Mouse (Mus musculus): ENCODE results near the gene Mrpl41. TPM values are rescaled to one million over a fixed set of nuclear protein-coding genes. Genes with fewer than 3 reads are reported as not detected.
"Not testable (repeated sequence)": the region's sequence is repeated elsewhere in the genome, so short reads cannot be mapped to it uniquely, and the experiment has no call there.

The Mrpl41 gene
- polyA plus RNA-seq, 1 experiment from 2014 or later = 102 TPM

DNA sequence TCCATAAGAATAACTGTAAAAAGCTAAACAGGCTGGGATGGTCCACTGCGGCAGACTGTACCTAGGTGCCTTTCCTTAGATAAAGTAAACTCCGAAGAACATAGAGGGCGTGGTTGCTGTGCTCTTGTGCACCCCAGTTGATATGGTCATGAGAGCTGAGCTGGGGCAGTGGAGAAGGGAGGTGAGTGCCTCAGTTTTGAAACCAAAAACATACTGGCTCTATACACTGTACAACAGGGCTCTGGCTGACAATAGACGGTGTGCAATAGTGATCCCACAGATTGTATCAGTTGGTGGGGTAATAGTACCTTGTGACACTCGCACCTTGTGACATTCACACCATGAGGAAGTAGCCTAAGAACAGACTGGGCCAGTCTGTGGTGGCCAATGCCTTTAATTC, 2.1 kb upstream of the Mrpl41 start:
- peaks cover 12% of the 10 kb centered on the region for H3K4me1 ChIP-seq (replicated peaks; ENCODE audit: control insufficient read depth, insufficient read depth, low read length)
- ATAC-seq (ENCODE audit: low read depth) = no peak
- no peaks in the 10 kb centered on the region for H3K9me3 ChIP-seq (ENCODE audit: control insufficient read depth, low read length)
- no peak overlapping the region for H3K4me3 ChIP-seq (ENCODE audit: low read length)
- no peak overlapping the region for H3K9ac ChIP-seq (ENCODE audit: low read length)
- H3K27me3 ChIP-seq (ENCODE audit: control insufficient read depth, insufficient read depth, low read depth, low read length) = no peaks in the 10 kb centered on the region
- 89% methylated on average over 5 of the region's 5 CpGs for WGBS
- H3K4me2 ChIP-seq (ENCODE audit: low read depth, low read length) = no peak overlapping the region
- no peak overlapping the region for H3K27ac ChIP-seq (ENCODE audit: low read length)
- peaks cover 5% of the 10 kb centered on the region; the same call in 1 of the 2 replicates for H3K36me3 ChIP-seq (ENCODE audit: control insufficient read depth, insufficient read depth, low read length)

DNA sequence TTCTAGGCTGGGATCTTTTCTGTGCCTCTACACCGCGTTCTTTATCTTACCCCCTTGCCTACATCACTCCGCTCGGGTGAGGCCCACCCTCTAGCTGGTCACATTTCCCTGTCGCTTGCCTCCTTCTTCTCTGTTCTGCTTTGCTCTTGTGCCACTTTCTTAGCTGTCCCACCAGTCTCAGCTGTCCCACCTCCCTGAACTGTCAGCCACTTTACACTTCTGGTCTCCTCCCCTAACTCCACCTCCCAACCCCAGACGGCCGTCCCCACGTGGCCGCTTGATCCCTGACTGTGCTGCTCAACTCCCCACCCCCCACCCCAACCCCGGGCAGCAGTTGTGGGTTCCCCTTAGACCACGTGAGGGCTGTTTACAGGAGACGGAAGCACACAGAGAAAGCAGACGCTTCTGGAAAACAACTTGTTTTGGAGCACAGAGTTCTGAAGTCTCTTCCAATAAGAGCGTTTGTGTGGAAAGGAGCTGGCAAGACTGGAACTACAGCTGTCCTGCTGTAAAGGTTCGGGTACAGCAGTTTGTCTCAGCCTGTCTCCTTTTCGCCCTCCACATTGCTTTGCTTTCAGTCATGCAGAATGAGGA, 903 bp upstream of the Mrpl41 start, which contains the start of gene Pnpla7:
TSS of gene Pnpla7 (plus strand) at position 330 of the 594 bp plus-strand sequence.
- H3K4me3 ChIP-seq (ENCODE audit: low read length) = peak within 1 kb of the TSS; percentile 75
- H3K4me2 ChIP-seq (ENCODE audit: low read depth, low read length) = peak within 1 kb of the TSS; percentile 92
- ATAC-seq (ENCODE audit: low read depth) = peak; percentile 85
- no peaks in the 10 kb centered on the region for H3K27me3 ChIP-seq (ENCODE audit: control insufficient read depth, insufficient read depth, low read depth, low read length)
- H3K36me3 ChIP-seq (ENCODE audit: control insufficient read depth, insufficient read depth, low read length) = peaks cover 10% of the 10 kb centered on the region
- WGBS = 0% methylated on average over 16 of the region's 16 CpGs
- no peaks in the 10 kb centered on the region for H3K9me3 ChIP-seq (ENCODE audit: control insufficient read depth, low read length)
- peak within 1 kb of the TSS; percentile 94 for H3K27ac ChIP-seq (ENCODE audit: low read length)
- peaks cover 12% of the 10 kb centered on the region for H3K4me1 ChIP-seq (replicated peaks; ENCODE audit: control insufficient read depth, insufficient read depth, low read length)
- peak within 1 kb of the TSS; percentile 76 for H3K9ac ChIP-seq (ENCODE audit: low read length)

DNA sequence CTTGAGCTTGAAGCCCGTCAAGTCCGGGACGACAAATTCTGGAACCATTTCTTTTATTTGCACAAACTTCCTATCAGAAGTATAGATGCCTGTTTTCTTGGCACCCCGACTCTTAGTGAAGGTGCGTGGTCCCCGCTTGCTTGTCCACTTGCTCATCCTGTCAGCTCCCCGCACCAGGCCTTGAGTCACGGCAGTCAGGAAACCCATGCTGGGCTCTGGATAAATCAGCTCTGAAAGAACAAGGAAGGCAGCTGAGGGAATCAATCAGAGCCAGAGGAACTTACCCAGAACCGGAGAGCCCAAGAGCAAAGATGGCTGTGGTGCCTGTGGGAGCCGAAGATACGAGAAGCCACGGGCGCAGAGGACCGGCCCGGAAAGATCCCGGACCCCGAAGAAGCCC, 446 bp downstream of the Mrpl41 start:
- Histone ChIP-seq H3K36me3 (ENCODE audit: control insufficient read depth, insufficient read depth, low read length) (peaks cover 15% of the 10 kb centered on the region), H3K4me1 (replicated peaks; ENCODE audit: control insufficient read depth, insufficient read depth, low read length) (peaks cover 12% of the 10 kb centered on the region), H3K27ac (ENCODE audit: low read length) (peak overlapping the region; percentile 78), H3K9ac (ENCODE audit: low read length) (peak overlapping the region; percentile 72), H3K4me3 (ENCODE audit: low read length) (peak overlapping the region; percentile 75), H3K4me2 (ENCODE audit: low read depth, low read length) (peak overlapping the region; percentile 60)
- not testable (repeated sequence) for ATAC-seq (ENCODE audit: low read depth); H3K27me3 ChIP-seq (ENCODE audit: control insufficient read depth, insufficient read depth, low read depth, low read length); H3K9me3 ChIP-seq (ENCODE audit: control insufficient read depth, low read length)
- under 1% methylated on average over 17 of the region's 17 CpGs for whole genome bisulfite sequencing

DNA sequence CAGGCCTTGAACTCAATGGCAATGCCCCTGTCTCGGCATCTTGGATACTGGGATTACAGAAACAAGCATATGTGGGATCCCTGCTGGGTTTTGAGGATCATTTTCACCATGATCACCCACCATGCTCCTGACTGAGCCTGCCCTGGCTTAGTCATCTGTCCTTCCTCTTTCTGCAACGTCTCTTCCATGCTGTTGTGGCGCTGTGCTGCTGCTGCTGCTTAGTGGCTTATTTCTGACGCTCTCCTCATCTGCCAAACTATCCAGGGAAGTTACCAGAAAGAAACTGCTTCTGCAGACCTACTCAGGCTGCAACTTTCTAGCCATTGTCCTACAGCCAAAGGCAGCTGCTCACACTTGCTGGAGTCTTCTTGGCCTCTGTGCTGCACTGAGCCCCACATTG, 4.5 kb downstream of the Mrpl41 start:
- Histone ChIP-seq H3K27ac (ENCODE audit: low read length) (no peak overlapping the region), H3K27me3 (ENCODE audit: control insufficient read depth, insufficient read depth, low read depth, low read length) (no peaks in the 10 kb centered on the region), H3K4me3 (ENCODE audit: low read length) (no peak overlapping the region), H3K4me2 (ENCODE audit: low read depth, low read length) (no peak overlapping the region), H3K9me3 (ENCODE audit: control insufficient read depth, low read length) (no peaks in the 10 kb centered on the region), H3K4me1 (replicated peaks; ENCODE audit: control insufficient read depth, insufficient read depth, low read length) (peaks cover 9% of the 10 kb centered on the region), H3K9ac (ENCODE audit: low read length) (no peak overlapping the region), H3K36me3 (ENCODE audit: control insufficient read depth, insufficient read depth, low read length) (peaks cover 33% of the 10 kb centered on the region)
- no peak for ATAC-seq (ENCODE audit: low read depth)
- 82% methylated on average over 4 of the region's 4 CpGs for WGBS

DNA sequence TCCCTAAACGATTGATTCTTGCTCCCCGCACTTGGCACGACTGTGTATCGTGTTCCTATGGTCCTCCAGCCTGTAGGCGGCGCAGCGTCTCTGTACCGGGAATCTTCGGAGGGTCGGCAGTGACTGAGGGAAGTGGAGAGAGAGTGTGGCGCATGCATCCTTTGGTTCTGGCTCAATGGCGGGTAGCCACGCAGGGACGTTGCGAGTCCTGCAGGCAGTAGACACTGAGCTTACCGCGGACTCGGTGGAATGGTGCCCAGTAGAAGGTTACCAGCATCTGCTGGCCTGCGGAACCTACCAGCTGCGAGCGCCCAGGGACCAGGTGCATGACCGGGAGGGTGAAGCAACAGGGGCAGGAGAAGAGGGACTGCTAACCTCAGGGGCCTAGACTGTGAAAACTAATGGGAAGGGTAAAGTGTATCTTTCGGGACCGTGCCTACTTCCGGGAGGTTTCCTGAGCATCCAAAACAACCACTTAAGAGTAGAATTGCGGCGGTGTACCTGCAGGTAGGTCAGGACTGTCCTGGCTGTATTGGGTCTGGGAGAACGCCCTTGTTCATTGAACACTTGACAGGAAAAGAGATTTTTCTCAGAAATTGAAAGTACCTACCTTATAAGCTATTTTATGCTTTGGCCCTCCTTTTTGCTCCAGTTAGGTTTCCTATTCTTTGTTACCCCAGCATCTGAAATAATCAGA, 12.4 kb downstream of the Mrpl41 start, which contains the start of gene Dph7:
TSS of gene Dph7 (plus strand) at position 97 of the 697 bp plus-strand sequence.
- H3K9me3 ChIP-seq (ENCODE audit: control insufficient read depth, low read length) = no peaks in the 10 kb centered on the region
- ATAC-seq (ENCODE audit: low read depth) = peak; percentile 94
- no peak within 1 kb of the TSS for H3K27ac ChIP-seq (ENCODE audit: low read length)
- H3K27me3 ChIP-seq (ENCODE audit: control insufficient read depth, insufficient read depth, low read depth, low read length) = no peaks in the 10 kb centered on the region
- peak within 1 kb of the TSS; percentile 86 for H3K4me3 ChIP-seq (ENCODE audit: low read length)
- H3K4me2 ChIP-seq (ENCODE audit: low read depth, low read length) = peak within 1 kb of the TSS; percentile 56
- H3K4me1 ChIP-seq (replicated peaks; ENCODE audit: control insufficient read depth, insufficient read depth, low read length) = peaks cover 6% of the 10 kb centered on the region
- peaks cover 27% of the 10 kb centered on the region for H3K36me3 ChIP-seq (ENCODE audit: control insufficient read depth, insufficient read depth, low read length)
- H3K9ac ChIP-seq (ENCODE audit: low read length) = peak within 1 kb of the TSS; percentile 86
- WGBS = under 1% methylated on average over 28 of the region's 28 CpGs

DNA sequence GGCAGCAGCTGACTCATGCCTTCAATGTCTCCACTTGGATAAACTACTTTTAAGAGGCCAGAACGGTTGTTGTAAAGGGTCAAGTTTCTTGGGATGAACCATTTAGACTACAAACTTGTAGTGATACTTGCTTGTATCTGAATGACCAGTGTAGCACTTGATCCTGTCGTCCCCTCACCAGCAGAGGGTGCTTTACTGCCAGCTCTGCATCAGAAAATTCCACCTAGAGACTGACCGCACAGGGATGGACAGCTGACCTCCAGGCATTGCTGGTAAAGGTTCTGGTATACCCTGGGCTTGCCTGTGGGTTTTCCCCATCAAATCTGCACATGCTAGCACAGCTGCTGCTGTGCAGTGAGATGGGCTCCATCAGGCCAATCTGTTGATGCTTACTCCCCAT, 14.0 kb downstream of the Mrpl41 start:
- Histone ChIP-seq H3K4me2 (ENCODE audit: low read depth, low read length) (no peak overlapping the region), H3K9ac (ENCODE audit: low read length) (no peak overlapping the region), H3K4me3 (ENCODE audit: low read length) (no peak overlapping the region), H3K27me3 (ENCODE audit: control insufficient read depth, insufficient read depth, low read depth, low read length) (no peaks in the 10 kb centered on the region), H3K36me3 (ENCODE audit: control insufficient read depth, insufficient read depth, low read length) (peaks cover 21% of the 10 kb centered on the region), H3K9me3 (ENCODE audit: control insufficient read depth, low read length) (no peaks in the 10 kb centered on the region), H3K4me1 (replicated peaks; ENCODE audit: control insufficient read depth, insufficient read depth, low read length) (peaks cover 6% of the 10 kb centered on the region), H3K27ac (ENCODE audit: low read length) (no peak overlapping the region)
- 15% methylated on average over 3 of the region's 3 CpGs for WGBS
- no peak for ATAC-seq (ENCODE audit: low read depth)

DNA sequence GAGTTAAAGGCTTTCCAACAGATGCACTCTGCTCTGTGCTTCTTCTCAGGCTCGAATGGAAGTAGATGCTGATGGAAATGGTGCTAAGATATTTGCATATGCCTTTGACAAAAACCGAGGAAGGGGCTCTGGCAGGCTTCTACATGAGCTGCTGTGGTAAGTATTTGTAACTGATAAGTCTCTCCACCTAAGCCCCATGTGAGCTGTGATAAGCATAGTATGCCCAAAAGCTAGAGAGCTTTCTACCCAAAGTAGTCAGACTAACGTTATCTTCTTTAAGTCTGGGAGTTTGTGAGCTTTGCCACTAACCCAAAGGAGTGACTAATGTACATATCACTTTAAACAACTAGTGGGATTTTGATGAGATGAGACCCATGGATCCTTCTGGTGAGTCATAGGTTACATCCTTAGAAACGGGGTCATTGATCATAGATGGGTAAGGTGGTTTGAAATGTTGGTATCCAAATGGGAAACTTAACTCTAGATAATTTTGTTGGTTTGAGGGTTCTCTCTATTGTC, 22.3 kb downstream of the Mrpl41 start:
- ATAC-seq (ENCODE audit: low read depth) = no peak
- no peaks in the 10 kb centered on the region for H3K27me3 ChIP-seq (ENCODE audit: control insufficient read depth, insufficient read depth, low read depth, low read length)
- WGBS = 74% methylated on average over 4 of the region's 4 CpGs
- H3K9ac ChIP-seq (ENCODE audit: low read length) = no peak overlapping the region
- H3K9me3 ChIP-seq (ENCODE audit: control insufficient read depth, low read length) = no peaks in the 10 kb centered on the region
- H3K4me1 ChIP-seq (replicated peaks; ENCODE audit: control insufficient read depth, insufficient read depth, low read length) = peaks cover 13% of the 10 kb centered on the region
- no peak overlapping the region for H3K4me2 ChIP-seq (ENCODE audit: low read depth, low read length)
- no peak overlapping the region for H3K27ac ChIP-seq (ENCODE audit: low read length)
- H3K4me3 ChIP-seq (ENCODE audit: low read length) = no peak overlapping the region
- H3K36me3 ChIP-seq (ENCODE audit: control insufficient read depth, insufficient read depth, low read length) = peaks cover 20% of the 10 kb centered on the region

DNA sequence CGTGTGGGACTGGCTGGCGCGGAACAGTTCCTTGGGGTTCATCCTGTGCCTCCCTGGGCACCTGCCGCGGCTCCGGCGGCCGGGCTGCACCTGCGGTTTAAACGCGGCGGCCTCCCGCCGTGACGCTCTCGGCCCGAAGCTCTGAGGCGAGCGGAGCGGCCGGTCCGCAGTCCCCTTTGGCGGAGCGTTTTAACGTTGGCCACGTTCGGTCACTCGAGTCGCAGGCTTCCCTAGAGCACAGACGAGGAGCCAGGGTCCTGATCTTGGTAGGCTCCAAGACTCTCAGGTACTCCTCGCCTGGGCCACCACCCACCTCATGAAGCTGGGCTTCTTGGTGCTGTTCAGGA, 24.7 kb downstream of the Mrpl41 start:
- under 1% methylated on average over 31 of the region's 31 CpGs for WGBS
- H3K9ac ChIP-seq (ENCODE audit: low read length) = peak overlapping the region; percentile 91
- H3K4me3 ChIP-seq (ENCODE audit: low read length) = peak overlapping the region; percentile 93
- peak overlapping the region; percentile 54 for H3K27ac ChIP-seq (ENCODE audit: low read length)
- H3K4me1 ChIP-seq (replicated peaks; ENCODE audit: control insufficient read depth, insufficient read depth, low read length) = peaks cover 13% of the 10 kb centered on the region
- peaks cover 13% of the 10 kb centered on the region for H3K36me3 ChIP-seq (ENCODE audit: control insufficient read depth, insufficient read depth, low read length)
- no peak for ATAC-seq (ENCODE audit: low read depth)
- no peaks in the 10 kb centered on the region for H3K9me3 ChIP-seq (ENCODE audit: control insufficient read depth, low read length)
- no peaks in the 10 kb centered on the region for H3K27me3 ChIP-seq (ENCODE audit: control insufficient read depth, insufficient read depth, low read depth, low read length)
- peak overlapping the region; percentile 88 for H3K4me2 ChIP-seq (ENCODE audit: low read depth, low read length)

DNA sequence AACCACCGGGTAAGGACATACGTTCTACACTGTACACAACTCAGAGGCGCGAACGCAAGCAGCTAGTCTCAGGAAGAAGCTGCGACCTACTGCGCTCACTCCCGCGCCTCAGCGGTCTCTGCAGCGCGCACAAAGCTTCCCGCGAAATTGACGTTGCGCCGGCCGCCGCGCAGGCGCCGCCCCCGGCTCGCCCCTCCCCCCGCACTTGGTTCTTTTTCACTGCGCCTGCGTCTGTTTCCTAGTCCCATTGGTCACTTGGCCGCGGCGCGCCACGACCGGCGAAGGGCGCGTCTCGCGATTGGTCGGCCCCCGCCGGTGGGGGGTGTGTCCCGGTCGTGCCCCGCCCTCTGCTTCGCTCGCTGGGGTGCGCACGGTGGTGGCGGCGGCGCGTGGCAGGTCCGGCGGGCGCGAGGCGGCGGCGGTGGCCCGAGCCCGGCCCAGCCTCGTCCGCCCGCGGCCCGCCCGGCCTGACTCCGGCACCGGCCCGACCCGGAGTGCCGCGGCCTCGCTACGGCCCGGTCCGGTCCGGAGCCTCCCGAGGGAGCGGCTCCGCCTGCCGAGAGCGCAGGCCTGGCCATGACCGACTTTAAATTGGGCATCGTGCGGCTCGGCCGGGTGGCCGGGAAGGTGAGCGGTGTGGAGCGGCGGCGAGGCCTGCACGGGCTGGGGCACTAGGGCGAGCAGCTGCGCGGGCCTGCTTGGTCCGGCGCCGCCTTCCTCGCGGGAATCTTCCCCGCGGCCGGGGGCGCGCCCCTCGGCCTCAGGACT, 25.3 kb downstream of the Mrpl41 start, which contains the start of gene Zmynd19:
TSS of gene Zmynd19 (plus strand) at position 372 of the 768 bp plus-strand sequence.
- peak within 1 kb of the TSS; percentile 88 for H3K4me2 ChIP-seq (ENCODE audit: low read depth, low read length)
- H3K27me3 ChIP-seq (ENCODE audit: control insufficient read depth, insufficient read depth, low read depth, low read length) = no peaks in the 10 kb centered on the region
- WGBS = under 1% methylated on average over 70 of the region's 108 CpGs
- H3K36me3 ChIP-seq (ENCODE audit: control insufficient read depth, insufficient read depth, low read length) = peaks cover 9% of the 10 kb centered on the region
- peak within 1 kb of the TSS; percentile 54 for H3K27ac ChIP-seq (ENCODE audit: low read length)
- ATAC-seq (ENCODE audit: low read depth) = peak; percentile 100
- no peaks in the 10 kb centered on the region for H3K9me3 ChIP-seq (ENCODE audit: control insufficient read depth, low read length)
- peak within 1 kb of the TSS; percentile 91 for H3K9ac ChIP-seq (ENCODE audit: low read length)
- peaks cover 13% of the 10 kb centered on the region for H3K4me1 ChIP-seq (replicated peaks; ENCODE audit: control insufficient read depth, insufficient read depth, low read length)
- H3K4me3 ChIP-seq (ENCODE audit: low read length) = peak within 1 kb of the TSS; percentile 93

Data from lung, embryonic 16.5 days (tissue).